Mouse (Mus musculus) retina, postnatal 1 day (tissue): Measurements from ENCODE around the gene Usp4.

Experiments used
- DNase-seq: peaks from one replicate; pipeline ENCODE4 v3.0.0-alpha.2; 2012

Gene Usp4

GRCm38 (mm10) chr9:108428384-108428783 lies 80.7 kb downstream of the Usp4 start, which contains the start of gene Ccdc36:
Gene Ccdc36, minus strand, starts transcription at chr9:108428484.
- DNase-seq: no peak

GRCm38 (mm10) chr9:108431431-108432067 lies 83.9 kb downstream of the Usp4 start:
- peak; percentile 78 for DNase-seq

- DNase-seq: peak; percentile 14
These were observed 88.5 kb downstream of the Usp4 start, which contains the start of gene BC048562 for GRCm38 (mm10) chr9:108436182-108436581. Gene BC048562, plus strand, starts transcription at chr9:108436482.

- DNase-seq: no peak
These were observed 91.5 kb downstream of the Usp4 start for GRCm38 (mm10) chr9:108439176-108439575.

- DNase-seq: no peak
These were observed 92.8 kb downstream of the Usp4 start for GRCm38 (mm10) chr9:108440485-108440884.

- no peak for DNase-seq
These were observed 93.7 kb downstream of the Usp4 start for GRCm38 (mm10) chr9:108441236-108441919.
